Mouse (Mus musculus) forebrain, embryonic 12.5 days (tissue): ENCODE measurements around the gene Tgif1. TPM values are rescaled to one million over a fixed set of nuclear protein-coding genes. Genes with fewer than 3 reads are reported as not detected.

ENCODE experiments used
- ATAC-seq: fragments of 200-750 bp; cut with Nextera tagmentation; 2 replicates; pipeline ENCODE4 v1.8.0; 2017; ENCODE audit warnings: moderate TSS enrichment; ENCODE audit not compliant: low FRiP score
- H3K27ac ChIP-seq: fragments of 300-500 bp; sonication (generic); 2 replicates; pipeline ENCODE4 v1.5.1; 2016; ENCODE audit warnings: mild to moderate bottlenecking
- H3K27me3 ChIP-seq: fragments of 300-500 bp; sonication (generic); 2 replicates; pipeline ENCODE4 v1.6.1; 2016; ENCODE audit warnings: mild to moderate bottlenecking
- H3K36me3 ChIP-seq: fragments of 300-500 bp; sonication (generic); replicated peaks from 2 replicates; pipeline ENCODE4 v1.6.1; 2016; ENCODE audit warnings: mild to moderate bottlenecking
- H3K4me1 ChIP-seq: fragments of 300-500 bp; sonication (generic); 2 replicates; pipeline ENCODE4 v1.6.1; 2016
- H3K4me2 ChIP-seq: fragments of 300-500 bp; sonication (generic); 2 replicates; pipeline ENCODE4 v1.6.1; 2016; ENCODE audit warnings: mild to moderate bottlenecking, moderate library complexity
- H3K4me3 ChIP-seq: fragments of 300-500 bp; sonication (generic); replicated peaks from 2 replicates; pipeline ENCODE4 v1.5.1; 2016; ENCODE audit warnings: mild to moderate bottlenecking
- H3K9ac ChIP-seq: fragments of 300-500 bp; sonication (generic); 2 replicates; pipeline ENCODE4 v1.6.1; 2016; ENCODE audit warnings: mild to moderate bottlenecking
- H3K9me3 ChIP-seq: fragments of 300-500 bp; sonication (generic); 2 replicates; pipeline ENCODE4 v1.6.1; 2016
- WGBS: fragments of 180-500 bp; shearing (Covaris S2); methylation state at CpG from one replicate; pipeline ENCODE4 v1.1.7; 2016; 5-methylcytosine and 5-hydroxymethylcytosine counted together
- polyA plus RNA-seq: library from polyadenylated mRNA; unstranded; fragments of >200 nt; fragmentation: Nextera tagmentation; extraction: Ambion mirVana; gene quantifications from 2 replicates; pipeline ENCODE4 v1.2.1, GENCODE M21; 2016

Gene Tgif1
- polyA plus RNA-seq, 1 experiment from 2014 or later: 52.6 TPM

DNA sequence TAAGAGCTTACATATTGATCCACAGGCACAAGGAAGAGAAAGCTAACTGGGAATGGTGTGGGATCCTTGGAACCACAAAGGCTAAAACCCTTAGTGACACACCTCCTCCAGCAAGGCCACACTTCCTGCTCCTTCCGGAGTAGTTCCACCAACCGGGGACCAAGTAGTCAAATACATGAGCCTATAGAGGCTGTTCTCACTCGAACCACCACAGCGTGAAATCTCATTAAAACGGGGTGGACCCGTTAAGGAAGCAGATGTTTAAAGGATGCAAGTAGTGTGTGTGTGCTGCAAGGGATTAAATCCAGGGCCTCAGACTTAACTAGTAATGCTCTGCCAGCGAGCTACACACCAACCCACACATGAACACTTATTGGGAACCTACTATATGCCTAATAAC is 27.8 kb upstream of the Tgif1 start:
- Histone ChIP-seq H3K27me3 (0 out of 2 replicates have a peak, but pooled peaks cover 5% of the 10 kb centered on the region), H3K4me2 (no peak overlapping the region), H3K9ac (no peak overlapping the region), H3K4me1 (peaks cover 5% of the 10 kb centered on the region; the same call in 1 of the 2 replicates), H3K9me3 (no peaks in the 10 kb centered on the region), H3K36me3 (no peaks in the 10 kb centered on the region), H3K4me3 (no peak overlapping the region), H3K27ac (no peak overlapping the region)
- ATAC-seq: no peak
- WGBS: 17% methylated on average over 7 of the region's 7 CpGs

- no peak overlapping the region for H3K9ac ChIP-seq
- no peaks in the 10 kb centered on the region for H3K9me3 ChIP-seq
- peaks cover 12% of the 10 kb centered on the region for H3K4me1 ChIP-seq
- no peak overlapping the region for H3K4me2 ChIP-seq
- no peak for ATAC-seq
- H3K27me3 ChIP-seq: 0 out of 2 replicates have a peak, but pooled peaks cover 5% of the 10 kb centered on the region
- no peak overlapping the region for H3K4me3 ChIP-seq
- no peak overlapping the region for H3K27ac ChIP-seq
- no peaks in the 10 kb centered on the region for H3K36me3 ChIP-seq
Observed at GRCm38 (mm10) chr17:70878237-70878636, 24.9 kb upstream of the Tgif1 start.

DNA sequence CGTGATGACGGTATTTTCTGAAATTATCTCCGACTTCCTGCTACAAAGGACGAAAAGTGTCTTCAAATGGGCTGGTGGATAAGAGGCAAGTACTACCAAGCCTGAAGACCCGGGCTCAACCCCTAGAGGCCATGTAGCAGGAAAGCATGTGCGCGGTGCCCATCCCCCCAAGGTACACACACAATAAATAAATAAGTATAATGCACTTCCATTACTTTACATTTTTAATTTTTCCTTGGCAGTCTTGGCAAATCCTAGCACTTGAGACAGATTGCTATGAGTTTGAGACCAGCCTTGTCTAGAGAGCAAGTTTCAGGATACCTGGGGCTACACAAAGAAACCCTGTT is 20.4 kb upstream of the Tgif1 start:
- H3K4me2 ChIP-seq: peak overlapping the region; percentile 51
- no peak overlapping the region for H3K27ac ChIP-seq
- 33% methylated on average over 7 of the region's 7 CpGs for WGBS
- no peaks in the 10 kb centered on the region for H3K9me3 ChIP-seq
- peaks cover 24% of the 10 kb centered on the region for H3K4me1 ChIP-seq
- H3K36me3 ChIP-seq: no peaks in the 10 kb centered on the region
- ATAC-seq: no peak
- H3K4me3 ChIP-seq: peak overlapping the region; percentile 26; the same call in 1 of the 2 replicates
- H3K9ac ChIP-seq: 0 out of 2 replicates have a peak overlapping the region, but pooled peaks have one; percentile 5
- H3K27me3 ChIP-seq: peaks cover 3% of the 10 kb centered on the region; the same call in 1 of the 2 replicates

GRCm38 (mm10) chr17:70872936-70873777 is 19.8 kb upstream of the Tgif1 start:
- Histone ChIP-seq H3K9me3 (no peaks in the 10 kb centered on the region), H3K4me1 (peaks cover 24% of the 10 kb centered on the region), H3K4me3 (peak overlapping the region; percentile 26), H3K9ac (peak overlapping the region; percentile 5; the same call in 1 of the 2 replicates), H3K36me3 (no peaks in the 10 kb centered on the region), H3K4me2 (peak overlapping the region; percentile 51), H3K27ac (peak overlapping the region; percentile 79), H3K27me3 (peaks cover 3% of the 10 kb centered on the region; the same call in 1 of the 2 replicates)
- WGBS: 9% methylated on average over 21 of the region's 21 CpGs
- peak; percentile 62 for ATAC-seq

- Histone ChIP-seq H3K4me3 (peak overlapping the region; percentile 26), H3K27ac (peak overlapping the region; percentile 79), H3K4me2 (peak overlapping the region; percentile 51), H3K9ac (0 out of 2 replicates have a peak overlapping the region, but pooled peaks have one; percentile 5), H3K4me1 (peaks cover 24% of the 10 kb centered on the region), H3K36me3 (no peaks in the 10 kb centered on the region), H3K27me3 (peaks cover 3% of the 10 kb centered on the region; the same call in 1 of the 2 replicates), H3K9me3 (no peaks in the 10 kb centered on the region)
- ATAC-seq: peak; percentile 91
- 3% methylated on average over 14 of the region's 14 CpGs for WGBS
Observed at GRCm38 (mm10) chr17:70872094-70872929, 19.0 kb upstream of the Tgif1 start.

- no peaks in the 10 kb centered on the region for H3K9me3 ChIP-seq
- WGBS: 47% methylated on average over 5 of the region's 5 CpGs
- H3K4me1 ChIP-seq: peaks cover 24% of the 10 kb centered on the region
- no peak overlapping the region for H3K4me3 ChIP-seq
- H3K27ac ChIP-seq: 0 out of 2 replicates have a peak overlapping the region, but pooled peaks have one; percentile 79
- H3K9ac ChIP-seq: no peak overlapping the region
- peaks cover 3% of the 10 kb centered on the region; the same call in 1 of the 2 replicates for H3K27me3 ChIP-seq
- ATAC-seq: no peak
- H3K4me2 ChIP-seq: no peak overlapping the region
- no peaks in the 10 kb centered on the region for H3K36me3 ChIP-seq
Observed at GRCm38 (mm10) chr17:70871676-70872075, 18.3 kb upstream of the Tgif1 start.

DNA sequence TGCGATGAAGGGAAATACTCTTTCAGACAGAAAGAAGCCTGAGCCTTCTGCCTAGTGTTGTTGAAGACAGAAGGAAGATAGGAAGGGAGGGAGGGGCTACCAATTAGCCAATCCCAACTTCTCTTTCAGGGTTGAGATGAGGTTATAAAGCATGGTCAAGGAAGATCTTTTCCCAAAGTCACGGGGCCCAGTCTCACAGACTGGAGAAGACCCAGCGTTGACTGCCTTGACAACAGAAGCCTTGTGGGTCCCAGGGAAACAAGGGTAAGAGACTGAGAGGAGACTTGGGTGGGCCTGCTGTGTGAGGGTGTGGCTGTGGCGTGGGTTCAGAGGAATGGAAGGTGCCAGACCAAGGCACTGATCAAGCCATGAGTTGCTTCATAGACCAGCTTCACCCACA is 17.2 kb upstream of the Tgif1 start:
- Histone ChIP-seq H3K4me1 (peaks cover 24% of the 10 kb centered on the region), H3K4me3 (no peak overlapping the region), H3K9me3 (no peaks in the 10 kb centered on the region), H3K4me2 (no peak overlapping the region), H3K9ac (no peak overlapping the region), H3K27me3 (peaks cover 3% of the 10 kb centered on the region; the same call in 1 of the 2 replicates), H3K27ac (no peak overlapping the region), H3K36me3 (no peaks in the 10 kb centered on the region)
- ATAC-seq: no peak
- WGBS: 91% methylated on average over 4 of the region's 4 CpGs

DNA sequence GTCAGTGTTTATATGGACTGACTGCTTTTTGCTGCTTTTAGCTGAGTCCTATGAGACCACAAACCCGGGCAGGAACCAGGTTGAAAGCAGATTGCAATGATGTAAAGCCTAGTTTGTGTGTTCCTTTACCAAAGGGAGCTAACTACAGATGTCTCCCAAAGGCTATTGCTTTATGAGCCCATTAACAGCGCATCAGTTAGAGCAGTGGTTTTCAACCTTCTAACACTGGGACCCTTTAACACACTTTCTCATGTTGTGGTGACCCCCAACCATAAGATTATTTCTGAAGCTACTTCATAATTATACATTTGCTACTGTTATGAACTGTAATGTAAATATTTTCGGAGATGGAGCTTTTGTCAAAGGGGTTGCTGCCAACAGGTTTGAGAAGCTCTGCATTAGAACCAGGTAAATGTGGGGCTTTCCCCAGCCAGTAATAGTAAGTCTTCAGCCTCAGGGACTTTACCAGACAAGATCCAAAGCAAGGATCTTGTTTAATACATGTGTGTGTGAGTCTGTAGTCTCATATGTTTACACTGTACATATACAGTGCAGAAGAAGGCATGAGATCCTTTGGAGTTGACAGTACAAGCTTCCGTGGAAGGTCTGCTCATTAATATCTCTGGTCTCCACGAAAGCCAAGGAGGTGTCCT is 15.4 kb upstream of the Tgif1 start:
- 91% methylated on average over 5 of the region's 5 CpGs for WGBS
- Histone ChIP-seq H3K36me3 (no peaks in the 10 kb centered on the region), H3K4me3 (no peak overlapping the region), H3K9me3 (no peaks in the 10 kb centered on the region), H3K4me1 (peaks cover 21% of the 10 kb centered on the region), H3K4me2 (no peak overlapping the region), H3K9ac (no peak overlapping the region), H3K27ac (no peak overlapping the region), H3K27me3 (peaks cover 3% of the 10 kb centered on the region; the same call in 1 of the 2 replicates)
- ATAC-seq: no peak

GRCm38 (mm10) chr17:70866538-70867114 is 13.3 kb upstream of the Tgif1 start:
- WGBS: 90% methylated on average over 6 of the region's 6 CpGs
- no peak overlapping the region for H3K9ac ChIP-seq
- no peak overlapping the region for H3K27ac ChIP-seq
- H3K4me3 ChIP-seq: no peak overlapping the region
- peaks cover 3% of the 10 kb centered on the region; the same call in 1 of the 2 replicates for H3K27me3 ChIP-seq
- peaks cover under 1% of the 10 kb centered on the region; the same call in 1 of the 2 replicates for H3K4me1 ChIP-seq
- ATAC-seq: no peak
- 0 out of 2 replicates have a peak, but pooled peaks cover 4% of the 10 kb centered on the region for H3K9me3 ChIP-seq
- no peaks in the 10 kb centered on the region for H3K36me3 ChIP-seq
- H3K4me2 ChIP-seq: no peak overlapping the region

DNA sequence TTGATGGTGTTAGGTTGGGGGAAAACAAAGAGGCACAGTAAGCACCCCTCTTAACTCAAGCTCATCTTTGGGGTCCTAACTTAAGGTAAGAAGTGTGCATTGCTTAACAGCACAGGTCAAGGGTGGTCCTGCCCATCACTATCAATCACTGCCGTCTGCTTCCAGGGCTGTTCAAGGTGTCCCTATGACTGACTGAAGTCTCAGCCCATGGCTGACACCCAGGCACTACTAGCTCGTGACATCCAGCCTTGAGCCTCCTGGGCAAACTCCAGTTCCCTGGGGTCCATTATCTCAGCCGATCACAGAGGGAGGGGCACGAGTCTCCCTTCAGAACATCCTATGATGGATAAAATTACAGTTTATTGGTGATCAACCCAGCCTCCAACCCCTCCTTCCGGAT is 12.7 kb upstream of the Tgif1 start:
- Histone ChIP-seq H3K4me2 (no peak overlapping the region), H3K27me3 (peaks cover 3% of the 10 kb centered on the region; the same call in 1 of the 2 replicates), H3K27ac (no peak overlapping the region), H3K4me1 (no peaks in the 10 kb centered on the region), H3K9ac (no peak overlapping the region), H3K36me3 (no peaks in the 10 kb centered on the region), H3K9me3 (0 out of 2 replicates have a peak, but pooled peaks cover 4% of the 10 kb centered on the region), H3K4me3 (no peak overlapping the region)
- no peak for ATAC-seq
- WGBS: 86% methylated on average over 5 of the region's 5 CpGs

- no peaks in the 10 kb centered on the region for H3K36me3 ChIP-seq
- no peak overlapping the region for H3K4me2 ChIP-seq
- H3K27ac ChIP-seq: no peak overlapping the region
- no peak overlapping the region for H3K4me3 ChIP-seq
- H3K9ac ChIP-seq: no peak overlapping the region
- no peaks in the 10 kb centered on the region for H3K4me1 ChIP-seq
- 84% methylated on average over 10 of the region's 10 CpGs for WGBS
- H3K27me3 ChIP-seq: no peaks in the 10 kb centered on the region
- H3K9me3 ChIP-seq: 0 out of 2 replicates have a peak, but pooled peaks cover 4% of the 10 kb centered on the region
- no peak for ATAC-seq
Observed at GRCm38 (mm10) chr17:70865060-70865604, 11.8 kb upstream of the Tgif1 start.
